Mouse (Mus musculus) cerebellum, adult (tissue): ENCODE results near the gene Ranbp1.

ENCODE experiments used
- ATAC-seq: cut with Nextera tagmentation; 2 replicates; pipeline ENCODE4 v1.9.2; 2017; ENCODE audit warnings: mild to moderate bottlenecking, moderate library complexity, mixed read lengths; ENCODE audit not compliant: insufficient number of reproducible peaks, low FRiP score, low TSS enrichment

Gene Ranbp1

GRCm38 (mm10) chr16:18235389-18236065 lies 13.0 kb downstream of the Ranbp1 start:
- peak; percentile 36 for ATAC-seq

- peak; percentile 62; the same call in 1 of the 2 replicates for ATAC-seq
These were observed 13.7 kb downstream of the Ranbp1 start, which contains the start of gene Zdhhc8 for GRCm38 (mm10) chr16:18234671-18235388. Zdhhc8 (minus strand) TSS chr16:18235136.

- ATAC-seq = no peak
These were observed 14.4 kb downstream of the Ranbp1 start for GRCm38 (mm10) chr16:18233919-18234670.

- no peak for ATAC-seq
These were observed 15.1 kb downstream of the Ranbp1 start for GRCm38 (mm10) chr16:18233451-18233850.

GRCm38 (mm10) chr16:18231451-18231850 lies 17.1 kb downstream of the Ranbp1 start:
- no peak for ATAC-seq

GRCm38 (mm10) chr16:18231047-18231446 lies 17.5 kb downstream of the Ranbp1 start:
- ATAC-seq = no peak

- ATAC-seq = no peak
These were observed 17.9 kb downstream of the Ranbp1 start for GRCm38 (mm10) chr16:18230617-18231016.

GRCm38 (mm10) chr16:18229622-18230021 lies 18.9 kb downstream of the Ranbp1 start:
- ATAC-seq = peak; percentile 24

GRCm38 (mm10) chr16:18228856-18229255 lies 19.7 kb downstream of the Ranbp1 start:
- ATAC-seq = peak; percentile 64

GRCm38 (mm10) chr16:18227897-18228422 lies 20.6 kb downstream of the Ranbp1 start:
- ATAC-seq = no peak

- ATAC-seq = no peak
These were observed 21.3 kb downstream of the Ranbp1 start for GRCm38 (mm10) chr16:18227187-18227586.

GRCm38 (mm10) chr16:18222188-18222587 lies 26.3 kb downstream of the Ranbp1 start:
- ATAC-seq = no peak

- ATAC-seq = no peak
These were observed 27.0 kb downstream of the Ranbp1 start for GRCm38 (mm10) chr16:18221543-18221898.

- no peak for ATAC-seq
These were observed 27.5 kb downstream of the Ranbp1 start for GRCm38 (mm10) chr16:18220856-18221542.

- ATAC-seq = no peak
These were observed 28.5 kb downstream of the Ranbp1 start for GRCm38 (mm10) chr16:18220001-18220400.

- ATAC-seq = no peak
These were observed 29.9 kb downstream of the Ranbp1 start for GRCm38 (mm10) chr16:18218580-18218996.

GRCm38 (mm10) chr16:18217579-18217978 lies 31.0 kb downstream of the Ranbp1 start, which contains the start of gene Ccdc188:
Ccdc188 (plus strand) TSS chr16:18217879.
- ATAC-seq = no peak

GRCm38 (mm10) chr16:18214858-18215257 lies 33.7 kb downstream of the Ranbp1 start:
- no peak for ATAC-seq

- ATAC-seq = no peak
These were observed 34.8 kb downstream of the Ranbp1 start for GRCm38 (mm10) chr16:18213689-18214088.
